Mouse (Mus musculus) Patski (cell line): ENCODE measurements around the gene Dot1l. TPM values are rescaled to one million over a fixed set of nuclear protein-coding genes. Genes with fewer than 3 reads are reported as not detected.

Experiments used
- ATAC-seq: fragments of 100-300 bp; one replicate; pipeline ENCODE4 v1.8.0; 2021
- CTCF ChIA-PET: fragments of 350-600 bp; sonication (Branson Sonifier 250); formaldehyde crosslinking; loops from one replicate; lab custom pipeline; 2022; ENCODE audit warnings: inconsistent platforms; lab: Charles Lee
- POLR2A ChIA-PET: fragments of 350-600 bp; sonication (Branson Sonifier 250); formaldehyde crosslinking; loops from one replicate; lab custom pipeline; 2022; ENCODE audit warnings: antibody characterized with exemption, inconsistent platforms; lab: Charles Lee
- DNase-seq: peaks from one replicate; pipeline ENCODE4 v3.0.0-alpha.2; 2011; ENCODE audit warnings: low read depth, low spot score
- H3K27me3 ChIP-seq: fragments of 371-371 bp; one replicate; pipeline ENCODE4 v1.5.1; 2021
- CTCF ChIP-seq: fragments of 100-300 bp; IDR thresholded peaks from one replicate; pipeline ENCODE4 v1.5.1; 2021
- in situ Hi-C: fragments of 300-500 bp; cut with MboI; formaldehyde crosslinking; loops from 3 replicates; pipeline ENCODE4 v1.11.1; 2018; ENCODE audit warnings: low pct_unique_long_range_greater_than_20kb, mixed read lengths
- polyA plus RNA-seq: library from polyadenylated mRNA; unstranded; gene quantifications from one replicate; pipeline ENCODE4 v1.2.3, GENCODE M21; 2021

Dot1l gene
- polyA plus RNA-seq, 1 experiment from 2014 or later, result 24.0 TPM

DNA sequence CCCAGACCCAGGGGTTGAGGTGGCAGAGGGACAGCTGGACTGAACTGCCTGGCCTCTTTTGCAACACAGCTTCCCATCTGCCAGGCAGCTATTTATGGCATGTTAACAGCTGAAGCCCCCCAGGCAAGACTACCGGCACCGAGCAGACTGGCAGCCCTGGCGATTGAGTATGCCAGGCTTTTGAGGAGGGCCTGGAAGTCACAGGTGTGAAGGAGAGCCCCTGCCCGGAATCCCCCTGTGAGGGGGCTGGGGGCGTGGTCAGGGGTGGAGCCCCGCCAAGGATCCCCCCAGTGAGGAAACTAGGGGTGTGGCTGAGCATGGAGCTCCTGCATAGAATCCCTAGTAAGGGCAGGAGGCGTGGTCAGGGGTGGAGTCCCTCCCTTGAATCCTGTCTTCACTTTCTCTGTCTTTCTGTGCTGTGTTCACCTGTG lies 82.0 kb downstream of the Dot1l start:
- ATAC-seq (no peak), DNase-seq (no peak)
- ChIA-PET POLR2A (interaction anchor here (0.6 to 1.3 kb wide), 2 partner anchors 10 to 23 kb away, joined by 3 read pairs; no protein-coding TSS in a partner anchor), CTCF (no interaction called here)
- no peak for TF ChIP-seq CTCF
- peaks cover 3% of the 10 kb centered on the region for H3K27me3 ChIP-seq
- in situ Hi-C loops, result no loop called here

DNA sequence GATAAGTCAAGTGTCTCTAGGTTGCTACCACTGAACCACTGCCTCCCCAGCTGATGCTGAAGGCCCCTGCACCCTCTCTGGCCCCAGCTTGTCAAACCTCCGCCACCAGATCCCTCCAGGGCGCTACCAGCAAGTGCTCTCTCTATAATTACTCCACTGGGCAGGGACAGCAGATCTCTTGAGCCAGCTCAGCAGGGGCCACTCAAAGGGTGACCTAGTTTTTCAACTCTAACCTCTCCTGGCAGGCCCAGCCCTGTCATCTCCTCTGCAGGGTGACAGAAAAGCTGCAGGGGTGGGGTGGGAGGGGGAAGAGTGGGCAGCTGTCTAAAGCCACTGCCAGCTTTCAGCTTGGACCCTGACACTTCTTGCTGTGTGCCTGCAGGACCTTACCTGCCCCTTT lies 82.8 kb downstream of the Dot1l start:
- peaks cover 7% of the 10 kb centered on the region for H3K27me3 ChIP-seq
- ChIA-PET CTCF (no interaction called here), POLR2A (no interaction called here)
- TF ChIP-seq CTCF, result no peak
- in situ Hi-C loops, result no loop called here
- DNase-seq (no peak), ATAC-seq (no peak)

DNA sequence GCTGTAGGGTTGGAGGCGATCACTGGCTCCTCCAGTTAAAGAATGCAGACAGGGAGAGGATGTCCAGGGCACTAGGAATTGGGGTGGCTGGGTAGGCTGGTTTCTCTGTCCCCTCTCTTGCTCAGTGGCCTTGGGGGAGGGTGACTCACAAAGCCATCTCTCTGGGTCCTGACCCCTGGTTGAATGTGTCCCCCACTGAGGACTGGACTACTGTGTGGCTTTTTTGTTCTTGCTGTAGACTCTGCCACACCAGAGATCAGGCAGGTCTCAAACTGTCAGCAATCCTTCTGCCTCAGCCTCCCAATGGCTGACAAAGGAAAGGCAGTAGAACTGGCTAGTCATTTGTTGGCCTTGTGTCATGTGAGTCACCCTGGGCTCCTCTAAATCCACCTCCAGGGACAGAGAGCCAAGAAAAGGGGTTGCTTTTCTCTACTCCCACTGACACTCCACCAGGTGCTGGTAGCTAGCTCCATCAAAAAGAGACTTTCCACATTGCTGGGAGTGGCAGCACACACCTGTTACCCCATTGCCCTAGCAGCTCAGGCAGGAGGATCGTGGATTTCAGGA lies 83.4 kb downstream of the Dot1l start:
- no peak for TF ChIP-seq CTCF
- H3K27me3 ChIP-seq, result peaks cover 13% of the 10 kb centered on the region
- POLR2A ChIA-PET, result no interaction called here
- ATAC-seq, result no peak
- no peak for DNase-seq
- in situ Hi-C loops, result no loop called here
- CTCF ChIA-PET, result no interaction called here

DNA sequence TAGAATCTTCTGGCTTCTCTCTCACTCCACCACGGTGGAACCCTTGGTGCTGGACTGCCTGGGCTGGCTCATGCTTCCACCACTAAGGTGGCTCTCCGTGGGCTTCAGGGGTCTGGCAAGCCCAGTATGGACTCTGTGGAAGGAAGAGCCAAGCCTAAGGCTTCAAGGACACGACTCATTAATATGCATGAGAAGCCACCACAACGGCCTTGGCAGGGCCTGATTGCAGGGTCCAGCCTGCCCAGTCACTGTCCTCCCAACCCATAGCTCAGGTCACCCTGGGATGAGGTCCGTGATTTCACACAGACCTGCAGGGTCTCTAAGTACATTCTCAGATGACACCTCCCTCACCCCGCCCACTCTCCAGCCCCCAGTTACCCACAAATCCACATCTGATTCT lies 84.8 kb downstream of the Dot1l start:
- H3K27me3 ChIP-seq, result peaks cover 25% of the 10 kb centered on the region
- ATAC-seq (no peak), DNase-seq (no peak)
- ChIA-PET CTCF (no interaction called here), POLR2A (no interaction called here)
- no peak for TF ChIP-seq CTCF
- in situ Hi-C loops, result no loop called here

DNA sequence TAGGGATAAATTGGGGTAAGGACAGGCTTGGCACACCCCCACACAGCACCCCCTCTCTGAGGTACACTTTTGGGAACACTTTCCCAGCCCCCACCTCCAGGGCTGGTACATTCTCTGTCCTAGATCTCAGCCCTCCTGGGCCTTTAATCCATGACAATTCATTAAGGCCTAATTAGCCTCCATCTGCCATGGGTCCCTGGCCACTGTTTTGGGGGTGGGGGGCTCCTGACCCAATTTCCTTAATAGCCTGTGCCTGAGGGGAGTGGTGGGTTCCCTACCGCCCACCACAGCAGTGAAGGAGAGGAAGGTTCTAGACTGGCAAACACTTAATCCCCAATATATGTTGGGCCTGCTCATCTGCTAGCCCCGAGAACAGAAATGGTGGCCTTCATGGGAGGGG lies 86.7 kb downstream of the Dot1l start:
- ATAC-seq (no peak), DNase-seq (no peak)
- H3K27me3 ChIP-seq, result peaks cover 27% of the 10 kb centered on the region
- TF ChIP-seq CTCF, result no peak
- in situ Hi-C loops, result no loop called here
- POLR2A ChIA-PET, result no interaction called here
- CTCF ChIA-PET, result interaction anchor here (1.4 kb wide), 1 partner anchor 14 kb away, joined by 4 read pairs; no protein-coding TSS in a partner anchor

DNA sequence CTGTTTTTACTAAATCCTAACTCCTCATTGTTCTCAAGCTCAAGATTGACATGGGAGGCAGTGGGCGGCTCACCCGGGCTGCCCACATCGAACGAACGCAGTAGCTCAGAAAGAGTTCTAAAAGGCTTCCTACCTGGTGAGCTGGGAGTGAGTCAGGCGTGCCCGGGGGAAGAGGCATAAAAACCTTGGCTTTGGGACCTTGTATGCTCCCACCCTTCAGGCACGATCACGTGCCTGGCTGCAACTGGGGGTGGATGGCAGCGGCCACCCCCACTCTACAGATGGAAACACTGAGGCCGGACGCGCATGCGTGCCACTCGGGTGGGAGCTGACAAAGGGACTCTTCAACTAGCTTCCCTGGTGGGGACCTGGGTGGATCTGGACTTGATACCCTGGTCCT lies 87.3 kb downstream of the Dot1l start:
- TF ChIP-seq CTCF, result no peak
- ATAC-seq (no peak), DNase-seq (no peak)
- in situ Hi-C loops, result no loop called here
- ChIA-PET POLR2A (interaction anchor here (0.6 kb wide), 1 partner anchor 15 kb away, joined by 3 read pairs; no protein-coding TSS in a partner anchor), CTCF (interaction anchor here (1.4 kb wide), 1 partner anchor 14 kb away, joined by 4 read pairs; no protein-coding TSS in a partner anchor)
- H3K27me3 ChIP-seq, result peaks cover 27% of the 10 kb centered on the region

DNA sequence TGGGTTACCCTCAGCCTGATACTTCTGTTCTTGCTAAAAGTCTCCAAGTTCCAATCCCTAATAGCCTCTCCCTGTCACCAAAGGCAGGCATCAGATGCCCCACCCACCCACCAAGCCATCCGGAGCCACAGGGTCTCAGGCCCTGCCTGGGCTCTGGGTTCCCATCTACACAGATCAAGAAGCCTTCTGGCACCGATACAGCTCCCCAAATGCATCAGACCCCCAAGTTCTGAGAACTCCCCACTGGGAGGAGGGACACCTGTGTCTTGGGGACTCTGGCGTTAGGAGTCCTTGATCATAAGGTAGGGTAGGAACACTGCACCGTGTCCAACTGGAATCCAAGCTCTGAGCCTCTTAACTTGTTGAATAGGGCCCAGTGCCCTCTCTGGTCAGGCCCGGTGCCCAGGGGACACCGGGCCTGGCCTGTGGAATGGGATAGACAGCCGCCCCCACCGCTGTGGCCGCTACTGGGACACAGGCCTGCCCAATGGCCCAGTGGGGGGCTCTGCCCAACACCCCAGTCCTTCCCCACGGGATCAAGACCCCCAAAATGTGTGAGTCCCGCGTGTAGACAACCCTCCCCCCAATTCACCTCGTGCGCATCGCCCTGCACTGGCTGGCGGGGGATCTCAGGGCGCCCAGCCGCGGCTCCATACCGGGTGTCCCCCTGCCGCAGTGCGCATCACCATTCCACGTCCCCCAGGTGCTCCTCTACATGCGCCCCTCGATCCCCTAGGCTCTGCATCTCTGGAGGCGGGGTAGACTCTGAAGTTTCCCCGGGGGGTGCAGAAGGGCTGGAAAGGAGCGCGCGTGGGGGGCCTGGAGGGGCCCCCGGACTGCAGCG lies 88.3 kb downstream of the Dot1l start:
- peak; percentile 6 for ATAC-seq
- peaks cover 27% of the 10 kb centered on the region for H3K27me3 ChIP-seq
- TF ChIP-seq CTCF, result no peak
- CTCF ChIA-PET, result interaction anchor here (1.4 kb wide), 1 partner anchor 15 kb away, joined by 4 read pairs; no protein-coding TSS in a partner anchor
- POLR2A ChIA-PET, result interaction anchor here (0.6 kb wide), 1 partner anchor 16 kb away, joined by 3 read pairs; no protein-coding TSS in a partner anchor
- DNase-seq, result no peak
- in situ Hi-C loops, result no loop called here

DNA sequence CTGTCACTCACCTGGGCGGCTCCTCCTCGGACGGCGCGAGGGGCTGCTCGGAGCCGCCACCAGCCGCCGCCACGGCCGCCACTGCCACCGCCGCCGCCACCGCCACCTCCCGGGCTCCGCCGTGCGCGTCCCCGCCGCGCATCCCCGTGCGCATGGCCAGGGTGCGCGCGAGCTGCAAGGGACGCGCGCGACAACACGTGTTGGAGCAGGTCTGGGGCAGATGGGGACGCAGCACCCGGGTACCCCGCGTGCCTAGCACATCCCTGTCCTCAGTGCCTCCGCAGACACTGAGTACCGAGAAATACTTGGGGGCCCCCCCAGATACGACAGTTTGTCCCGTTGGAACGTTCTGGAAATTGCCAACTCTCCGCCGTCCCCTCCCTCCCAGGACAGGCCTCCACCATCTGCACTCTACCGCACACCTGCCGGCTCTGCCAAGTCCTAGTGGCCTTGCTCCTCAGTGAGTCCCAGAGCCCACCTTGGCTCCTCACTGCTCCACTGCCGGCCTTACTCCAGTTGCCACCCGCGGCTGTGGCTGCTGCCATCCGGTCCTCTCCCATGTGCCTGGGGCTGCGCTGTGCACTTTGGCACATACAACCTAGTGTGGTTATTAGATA lies 89.0 kb downstream of the Dot1l start, which contains the start of gene Lingo3:
TSS of gene Lingo3 (minus strand) at position 109 of the 617 bp plus-strand sequence.
- in situ Hi-C loops, result no loop called here
- peaks cover 27% of the 10 kb centered on the region for H3K27me3 ChIP-seq
- ATAC-seq (no peak), DNase-seq (no peak)
- POLR2A ChIA-PET, result no interaction called here
- CTCF ChIA-PET, result interaction anchor here (1.9 kb wide), 1 partner anchor 14 kb away, joined by 5 read pairs; no protein-coding TSS in a partner anchor
- TF ChIP-seq CTCF, result no peak

Other genes starting within 250 kb of the Dot1l start
- 0.24 TPM for gene Atp8b3, start 216.1 kb upstream of the Dot1l start, polyA plus RNA-seq
- gene Rexo1, start 193.6 kb upstream of the Dot1l start, polyA plus RNA-seq, result 32.2 TPM
- gene Klf16, start 177.9 kb upstream of the Dot1l start, polyA plus RNA-seq, result 18.7 TPM
- gene Abhd17a, start 164.9 kb upstream of the Dot1l start, polyA plus RNA-seq, result 74.3 TPM
- gene Scamp4, start 152.3 kb upstream of the Dot1l start, polyA plus RNA-seq, result 76.6 TPM
- gene Adat3, start 152.3 kb upstream of the Dot1l start, polyA plus RNA-seq, result 4.7 TPM
- 1.7 TPM for gene Gm49322, start 149.2 kb upstream of the Dot1l start, polyA plus RNA-seq
- 164 TPM for gene Csnk1g2, start 132.4 kb upstream of the Dot1l start, polyA plus RNA-seq
- 70.4 TPM for gene Btbd2, start 98.1 kb upstream of the Dot1l start, polyA plus RNA-seq
- gene Mknk2, start 77.1 kb upstream of the Dot1l start, polyA plus RNA-seq, result 124 TPM
- 15.9 TPM for gene Mob3a, start 53.2 kb upstream of the Dot1l start, polyA plus RNA-seq
- gene Izumo4, start 53.0 kb upstream of the Dot1l start, polyA plus RNA-seq, result 12.0 TPM
- 103 TPM for gene Ap3d1, start 12.9 kb upstream of the Dot1l start, polyA plus RNA-seq
- gene Sf3a2, start 43.0 kb downstream of the Dot1l start, polyA plus RNA-seq, result 66.7 TPM
- 77.0 TPM for gene Plekhj1, start 43.4 kb downstream of the Dot1l start, polyA plus RNA-seq
- gene Amh, start 50.0 kb downstream of the Dot1l start, polyA plus RNA-seq, result 0.47 TPM
- gene Jsrp1, start 58.3 kb downstream of the Dot1l start, polyA plus RNA-seq, result not detected
- 618 TPM for gene Oaz1, start 71.5 kb downstream of the Dot1l start, polyA plus RNA-seq
- 0.10 TPM for gene Lingo3, start 88.8 kb downstream of the Dot1l start, polyA plus RNA-seq
- gene Lsm7, start 100.0 kb downstream of the Dot1l start, polyA plus RNA-seq, result 77.8 TPM
- gene Sppl2b, start 100.1 kb downstream of the Dot1l start, polyA plus RNA-seq, result 36.8 TPM
- gene Tmprss9, start 116.6 kb downstream of the Dot1l start, polyA plus RNA-seq, result 0.04 TPM
- gene Timm13, start 145.8 kb downstream of the Dot1l start, polyA plus RNA-seq, result 253 TPM
- 24.7 TPM for gene Lmnb2, start 163.0 kb downstream of the Dot1l start, polyA plus RNA-seq
- gene Gadd45b, start 174.9 kb downstream of the Dot1l start, polyA plus RNA-seq, result 53.8 TPM